Comparison of ENCODE assay signal across 7 mouse cellular contexts in genomic region chrX:88906106-88906505, GRCm38 (mm10).
"Had no signal": no experiment of that assay in that cellular context is flagged by ENCODE, and none has a peak within 500 bp of the region (broad histone marks: within the 10 kb centered on the region; RNA-seq: fewer than 3 reads in every experiment).

No protein-coding gene starts in this region.

- DNase-seq: kidney, adult 2 months; kidney, postnatal 36 days; lung, adult 18-20 months; retina, postnatal 1 day; spleen, adult 18-20 months; thymus, adult 2 months; thymus, postnatal 25 days had no signal
